Mouse (Mus musculus): ENCODE data around the gene Zfp618. TPM values are rescaled to one million over a fixed set of nuclear protein-coding genes. Genes with fewer than 3 reads are reported as not detected.
A peak's percentile ranks its signal among the peaks of the same experiment; 100 is the strongest.

Gene Zfp618
- polyA plus RNA-seq, 1 experiment from 2014 or later: 2.1 TPM

- no peaks in the 10 kb centered on the region for H3K9me3 ChIP-seq (replicated peaks)
- H3K36me3 ChIP-seq: no peaks in the 10 kb centered on the region
- no peak overlapping the region for H3K4me3 ChIP-seq (replicated peaks)
- ATAC-seq (ENCODE audit: low read depth): no peak
- DNase-seq: no peak
- H3K27me3 ChIP-seq: no peaks in the 10 kb centered on the region
- H3K4me2 ChIP-seq: no peak overlapping the region
- no peak overlapping the region for H3K9ac ChIP-seq
- H3K4me1 ChIP-seq (replicated peaks): 0 out of 2 replicates have a peak, but pooled peaks cover 3% of the 10 kb centered on the region
- H3K27ac ChIP-seq: no peak overlapping the region
- 48% methylated on average over 15 of the region's 15 CpGs for WGBS (ENCODE audit: insufficient replicate concordance)
These were observed 106.3 kb downstream of the Zfp618 start for GRCm38 (mm10) chr4:63071413-63072260.

GRCm38 (mm10) chr4:63073139-63073538 lies 107.8 kb downstream of the Zfp618 start:
- ATAC-seq (ENCODE audit: low read depth) (no peak), DNase-seq (no peak)
- H3K4me2 ChIP-seq: no peak overlapping the region
- no peaks in the 10 kb centered on the region for H3K36me3 ChIP-seq
- 41% methylated on average over 2 of the region's 2 CpGs for WGBS (ENCODE audit: insufficient replicate concordance)
- 0 out of 2 replicates have a peak, but pooled peaks cover 3% of the 10 kb centered on the region for H3K4me1 ChIP-seq (replicated peaks)
- no peaks in the 10 kb centered on the region for H3K9me3 ChIP-seq (replicated peaks)
- H3K27me3 ChIP-seq: no peaks in the 10 kb centered on the region
- no peak overlapping the region for H3K4me3 ChIP-seq (replicated peaks)
- no peak overlapping the region for H3K9ac ChIP-seq
- H3K27ac ChIP-seq: no peak overlapping the region

GRCm38 (mm10) chr4:63079159-63079558 lies 113.8 kb downstream of the Zfp618 start:
- WGBS (ENCODE audit: insufficient replicate concordance): 69% methylated on average over 7 of the region's 7 CpGs
- no peak overlapping the region for H3K4me2 ChIP-seq
- H3K9me3 ChIP-seq (replicated peaks): no peaks in the 10 kb centered on the region
- no peak overlapping the region for H3K27ac ChIP-seq
- H3K9ac ChIP-seq: no peak overlapping the region
- H3K4me1 ChIP-seq (replicated peaks): no peaks in the 10 kb centered on the region
- DNase-seq (no peak), ATAC-seq (ENCODE audit: low read depth) (no peak)
- no peaks in the 10 kb centered on the region for H3K27me3 ChIP-seq
- no peak overlapping the region for H3K4me3 ChIP-seq (replicated peaks)
- peaks cover 16% of the 10 kb centered on the region; the same call in 1 of the 2 replicates for H3K36me3 ChIP-seq

- Histone ChIP-seq H3K4me1 (replicated peaks) (0 out of 2 replicates have a peak, but pooled peaks cover under 1% of the 10 kb centered on the region), H3K9me3 (replicated peaks) (no peaks in the 10 kb centered on the region), H3K4me2 (no peak overlapping the region), H3K27ac (no peak overlapping the region), H3K36me3 (peaks cover 16% of the 10 kb centered on the region; the same call in 1 of the 2 replicates), H3K4me3 (replicated peaks) (no peak overlapping the region), H3K9ac (no peak overlapping the region), H3K27me3 (no peaks in the 10 kb centered on the region)
- DNase-seq (no peak), ATAC-seq (ENCODE audit: low read depth) (no peak)
- WGBS (ENCODE audit: insufficient replicate concordance): 55% methylated on average over 8 of the region's 8 CpGs
These were observed 119.1 kb downstream of the Zfp618 start for GRCm38 (mm10) chr4:63084473-63084889.

GRCm38 (mm10) chr4:63089484-63089883 lies 124.1 kb downstream of the Zfp618 start:
- Histone ChIP-seq H3K4me3 (replicated peaks) (no peak overlapping the region), H3K9ac (no peak overlapping the region), H3K36me3 (no peaks in the 10 kb centered on the region), H3K9me3 (replicated peaks) (no peaks in the 10 kb centered on the region), H3K27me3 (no peaks in the 10 kb centered on the region), H3K4me1 (replicated peaks) (0 out of 2 replicates have a peak, but pooled peaks cover 3% of the 10 kb centered on the region), H3K27ac (no peak overlapping the region), H3K4me2 (no peak overlapping the region)
- 11% methylated on average over 1 of the region's 1 CpGs for WGBS (ENCODE audit: insufficient replicate concordance)
- ATAC-seq (ENCODE audit: low read depth) (no peak), DNase-seq (no peak)

GRCm38 (mm10) chr4:63091151-63091550 lies 125.8 kb downstream of the Zfp618 start:
- H3K9ac ChIP-seq: no peak overlapping the region
- 19% methylated on average over 5 of the region's 5 CpGs for WGBS (ENCODE audit: insufficient replicate concordance)
- H3K36me3 ChIP-seq: no peaks in the 10 kb centered on the region
- no peak for DNase-seq
- H3K4me2 ChIP-seq: no peak overlapping the region
- no peaks in the 10 kb centered on the region for H3K27me3 ChIP-seq
- no peak overlapping the region for H3K27ac ChIP-seq
- no peak overlapping the region for H3K4me3 ChIP-seq (replicated peaks)
- no peaks in the 10 kb centered on the region for H3K9me3 ChIP-seq (replicated peaks)
- 0 out of 2 replicates have a peak, but pooled peaks cover 3% of the 10 kb centered on the region for H3K4me1 ChIP-seq (replicated peaks)
- no peak for ATAC-seq (ENCODE audit: low read depth)

GRCm38 (mm10) chr4:63097603-63098002 lies 132.2 kb downstream of the Zfp618 start:
- ATAC-seq (ENCODE audit: low read depth): no peak
- no peaks in the 10 kb centered on the region for H3K4me1 ChIP-seq (replicated peaks)
- H3K4me2 ChIP-seq: no peak overlapping the region
- no peak overlapping the region for H3K27ac ChIP-seq
- no peaks in the 10 kb centered on the region for H3K9me3 ChIP-seq (replicated peaks)
- no peak for DNase-seq
- H3K9ac ChIP-seq: no peak overlapping the region
- H3K36me3 ChIP-seq: no peaks in the 10 kb centered on the region
- WGBS (ENCODE audit: insufficient replicate concordance): 41% methylated on average over 1 of the region's 1 CpGs
- H3K4me3 ChIP-seq (replicated peaks): no peak overlapping the region
- no peaks in the 10 kb centered on the region for H3K27me3 ChIP-seq

GRCm38 (mm10) chr4:63100478-63100877 lies 135.1 kb downstream of the Zfp618 start:
- 79% methylated on average over 11 of the region's 11 CpGs for WGBS (ENCODE audit: insufficient replicate concordance)
- ATAC-seq (ENCODE audit: low read depth): no peak
- Histone ChIP-seq H3K4me1 (replicated peaks) (no peaks in the 10 kb centered on the region), H3K9ac (no peak overlapping the region), H3K27me3 (no peaks in the 10 kb centered on the region), H3K27ac (no peak overlapping the region), H3K36me3 (no peaks in the 10 kb centered on the region), H3K4me3 (replicated peaks) (no peak overlapping the region), H3K9me3 (replicated peaks) (no peaks in the 10 kb centered on the region), H3K4me2 (no peak overlapping the region)
- DNase-seq: no peak

GRCm38 (mm10) chr4:63102025-63102424 lies 136.7 kb downstream of the Zfp618 start:
- DNase-seq: no peak
- peak; percentile 29; the same call in 1 of the 2 replicates for ATAC-seq (ENCODE audit: low read depth)
- WGBS (ENCODE audit: insufficient replicate concordance): 54% methylated on average over 4 of the region's 4 CpGs

GRCm38 (mm10) chr4:63105651-63106050 lies 140.3 kb downstream of the Zfp618 start:
- no peak overlapping the region for H3K4me2 ChIP-seq
- WGBS (ENCODE audit: insufficient replicate concordance): 80% methylated on average over 8 of the region's 8 CpGs
- no peak overlapping the region for H3K27ac ChIP-seq
- no peak overlapping the region for H3K9ac ChIP-seq
- DNase-seq (no peak), ATAC-seq (ENCODE audit: low read depth) (no peak)
- no peaks in the 10 kb centered on the region for H3K27me3 ChIP-seq
- no peak overlapping the region for H3K4me3 ChIP-seq (replicated peaks)
- no peaks in the 10 kb centered on the region for H3K9me3 ChIP-seq (replicated peaks)
- no peaks in the 10 kb centered on the region for H3K36me3 ChIP-seq
- H3K4me1 ChIP-seq (replicated peaks): no peaks in the 10 kb centered on the region

More at GRCm38 (mm10) chr4:63102025-63102424, 136.7 kb downstream of the Zfp618 start:
- Histone ChIP-seq H3K4me2 (no peak overlapping the region), H3K4me3 (replicated peaks) (no peak overlapping the region), H3K27ac (no peak overlapping the region), H3K4me1 (replicated peaks) (no peaks in the 10 kb centered on the region), H3K36me3 (no peaks in the 10 kb centered on the region), H3K27me3 (no peaks in the 10 kb centered on the region), H3K9me3 (replicated peaks) (no peaks in the 10 kb centered on the region), H3K9ac (no peak overlapping the region)

GRCm38 (mm10) chr4:63118639-63119437 lies 153.5 kb downstream of the Zfp618 start:
- ATAC-seq (ENCODE audit: low read depth) (peak; percentile 36; the same call in 1 of the 2 replicates), DNase-seq (peak; percentile 7)
- Histone ChIP-seq H3K4me3 (replicated peaks) (no peak overlapping the region), H3K9me3 (replicated peaks) (no peaks in the 10 kb centered on the region), H3K4me1 (replicated peaks) (no peaks in the 10 kb centered on the region), H3K9ac (no peak overlapping the region), H3K4me2 (no peak overlapping the region), H3K27me3 (no peaks in the 10 kb centered on the region), H3K36me3 (peaks cover 7% of the 10 kb centered on the region; the same call in 1 of the 2 replicates), H3K27ac (no peak overlapping the region)
- 48% methylated on average over 5 of the region's 5 CpGs for WGBS (ENCODE audit: insufficient replicate concordance)

Data from liver, embryonic 13.5 days (tissue).